Mouse (Mus musculus) heart, adult 2 months (tissue): ENCODE data around the gene Rbm19.

ENCODE experiments used
- CTCF ChIP-seq: fragments of 200-600 bp; IDR thresholded peaks from 2 replicates; pipeline ENCODE4 v1.8.1; 2022; ENCODE audit warnings: antibody characterized with exemption, mild to moderate bottlenecking, moderate library complexity
- POLR2A ChIP-seq: fragments of 200-500 bp; IDR thresholded peaks from 2 replicates; pipeline ENCODE4 v1.6.1; 2011; ENCODE audit warnings: mild to moderate bottlenecking, low read depth, low read length, control low read depth; ENCODE audit not compliant: insufficient read depth

- no peak for TF ChIP-seq CTCF
- no peak for TF ChIP-seq POLR2A
These were observed 60.7 kb downstream of the Rbm19 start for GRCm38 (mm10) chr5:120177066-120177340.
